Mouse (Mus musculus): ENCODE measurements around the gene 4930516K23Rik.

4930516K23Rik gene

DNA sequence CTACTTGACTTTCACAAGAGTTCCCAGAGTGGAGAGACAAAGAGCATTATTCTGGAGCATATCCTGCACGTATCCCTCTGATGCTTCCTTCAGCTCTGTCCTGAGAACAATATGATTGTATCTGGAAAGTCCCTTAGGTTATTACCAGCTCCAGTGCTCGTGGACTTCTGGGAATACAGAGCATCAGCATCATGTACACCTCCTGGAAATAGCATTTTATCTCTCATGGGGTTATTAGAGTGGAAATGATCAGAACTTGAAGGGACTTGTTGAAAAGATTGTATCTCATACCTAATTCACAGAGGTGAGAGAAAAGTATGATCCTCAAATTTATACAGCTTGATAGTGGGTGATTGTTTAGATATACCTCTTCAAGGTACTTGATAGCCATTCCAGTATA is at the start of gene 4930516K23Rik:
TSS of gene 4930516K23Rik (minus strand) at position 101 of the 400 bp plus-strand sequence.
- 49% methylated on average over 2 of the region's 2 CpGs for WGBS

DNA sequence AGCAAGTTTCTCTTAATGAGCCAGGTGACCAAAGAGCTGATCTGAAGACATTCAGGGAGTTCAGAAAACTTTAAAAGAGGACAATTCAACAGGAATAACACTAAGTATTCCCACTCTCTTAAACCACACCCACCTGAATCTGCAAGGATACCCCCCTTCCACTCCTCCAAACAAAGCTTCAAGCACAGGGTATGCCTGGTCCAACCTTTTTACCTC is 43.4 kb upstream of the 4930516K23Rik start, which contains the start of gene Olfr646:
TSS of gene Olfr646 (plus strand) at position 117 of the 216 bp plus-strand sequence.

DNA sequence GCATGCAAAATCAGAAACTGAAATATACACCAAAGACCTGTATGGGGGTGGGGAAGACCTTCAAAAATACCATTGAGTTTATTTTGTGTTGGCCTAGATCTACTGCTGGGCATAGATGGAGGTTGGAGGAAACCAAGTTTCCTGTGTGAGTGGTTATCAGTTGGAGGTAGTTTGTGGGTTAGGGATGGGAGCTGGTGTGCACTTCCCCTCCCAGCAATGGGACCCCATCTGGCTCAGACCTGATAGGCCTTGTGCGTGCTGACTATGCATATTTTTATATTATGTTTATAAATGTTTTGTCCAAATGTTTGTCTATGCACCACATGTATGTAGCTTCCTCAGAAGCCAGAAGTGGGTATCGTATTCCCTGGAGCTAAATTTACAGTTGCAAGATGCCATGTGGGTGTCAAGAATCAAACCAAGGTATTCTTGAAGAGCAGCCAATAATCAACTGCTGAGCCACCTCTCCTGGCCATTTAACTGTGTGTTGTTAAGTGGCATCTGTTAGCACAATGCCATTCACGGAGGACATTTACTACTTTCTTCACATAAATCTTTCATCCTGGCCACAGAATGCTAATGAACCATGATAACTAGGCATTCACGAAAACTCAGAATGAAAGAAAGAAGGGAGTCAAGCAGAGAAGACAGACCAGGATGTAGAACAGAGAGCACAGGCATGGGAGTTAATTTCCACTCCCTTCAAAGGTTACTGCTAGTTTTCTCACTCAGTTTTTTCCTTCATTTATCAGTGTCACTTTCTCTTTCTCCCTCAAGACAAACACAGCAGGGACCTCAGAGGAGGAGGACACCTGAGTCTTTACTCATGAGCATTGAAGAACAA is 42.9 kb upstream of the 4930516K23Rik start:
- 63% methylated on average over 4 of the region's 4 CpGs for WGBS

DNA sequence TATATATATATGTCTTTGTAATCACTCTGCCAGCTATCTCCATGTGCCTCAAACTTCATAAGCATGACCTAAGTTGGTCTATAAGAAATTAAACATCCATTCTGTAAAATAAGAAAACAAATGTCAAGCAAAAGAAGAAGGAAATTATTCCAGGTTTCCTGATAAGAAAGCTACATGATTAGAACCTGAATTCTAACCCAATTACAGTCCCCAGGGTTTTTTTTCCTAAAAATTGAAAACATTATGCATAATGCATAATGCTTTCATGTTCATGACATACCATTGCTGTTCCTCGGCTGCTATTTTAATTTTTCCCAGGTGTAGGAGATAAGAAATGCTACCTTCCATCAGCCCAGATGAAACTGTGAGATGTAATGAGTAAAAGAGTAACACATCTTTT is 24.1 kb upstream of the 4930516K23Rik start, which contains the start of gene Olfr645:
TSS of gene Olfr645 (minus strand) at position 101 of the 400 bp plus-strand sequence.
- 77% methylated on average over 1 of the region's 1 CpGs for WGBS

DNA sequence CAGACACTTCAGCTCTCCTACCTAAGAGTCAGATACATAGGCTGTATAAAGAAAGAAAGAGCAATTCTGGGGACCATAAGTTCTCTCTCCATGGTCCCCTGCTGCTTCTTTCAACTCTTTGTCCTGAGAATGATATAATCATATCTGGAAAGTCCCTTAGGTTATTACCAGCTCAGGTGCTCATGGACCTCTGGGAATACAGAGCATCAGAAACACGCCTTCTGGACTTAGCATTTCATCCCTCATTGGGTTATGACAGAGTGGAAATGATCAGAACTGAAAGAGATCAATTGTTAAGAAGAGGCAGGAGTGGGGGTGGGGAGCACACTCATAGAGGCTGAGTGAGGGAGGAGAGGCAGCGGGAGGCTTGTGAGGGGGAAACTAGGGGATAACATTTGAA is 10.5 kb upstream of the 4930516K23Rik start, which contains the start of gene Olfr644:
TSS of gene Olfr644 (minus strand) at position 101 of the 400 bp plus-strand sequence.
- WGBS, result 76% methylated on average over 2 of the region's 2 CpGs

DNA sequence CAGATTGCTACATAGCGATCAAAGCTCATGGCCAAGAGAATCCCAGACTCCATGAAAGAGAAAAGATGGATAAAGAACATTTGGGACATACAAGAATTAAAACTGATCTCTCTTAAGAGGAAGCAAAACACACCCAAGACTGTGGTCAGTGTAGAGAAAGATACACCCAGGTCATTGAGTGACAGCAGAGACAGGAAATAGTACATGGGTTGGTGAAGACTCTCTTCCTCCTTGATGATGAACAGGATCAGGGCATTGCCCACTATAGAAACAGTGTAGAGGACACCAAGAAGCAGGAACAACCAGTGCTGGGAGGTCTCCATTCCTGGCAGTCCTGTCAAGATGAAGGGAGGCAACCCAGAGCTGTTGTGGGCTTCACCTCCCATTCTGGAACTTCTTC is 2.0 kb downstream of the 4930516K23Rik start:
- WGBS, result 85% methylated on average over 1 of the region's 1 CpGs

DNA sequence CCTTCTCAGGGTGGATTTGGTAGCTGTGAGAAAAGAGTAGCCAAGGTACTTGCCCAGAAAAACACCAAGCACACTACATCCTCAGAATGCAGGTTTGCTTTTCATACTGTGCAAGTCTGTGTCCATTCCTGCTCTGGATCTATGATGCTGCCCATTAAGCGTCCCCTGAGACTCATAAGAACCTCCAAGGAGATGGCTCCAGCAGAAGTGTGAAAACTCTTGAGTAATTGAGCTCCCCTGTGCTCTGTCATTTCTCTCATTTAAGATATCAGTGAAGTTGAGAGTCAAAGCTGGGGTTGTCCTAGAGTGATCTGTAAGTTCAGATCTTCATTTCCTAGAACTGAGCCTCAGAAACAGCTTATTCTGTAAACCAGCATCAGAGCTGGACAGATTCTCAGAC is 8.7 kb downstream of the 4930516K23Rik start, which contains the start of gene Olfr642:
TSS of gene Olfr642 (minus strand) at position 101 of the 400 bp plus-strand sequence.
- 66% methylated on average over 1 of the region's 1 CpGs for WGBS

DNA sequence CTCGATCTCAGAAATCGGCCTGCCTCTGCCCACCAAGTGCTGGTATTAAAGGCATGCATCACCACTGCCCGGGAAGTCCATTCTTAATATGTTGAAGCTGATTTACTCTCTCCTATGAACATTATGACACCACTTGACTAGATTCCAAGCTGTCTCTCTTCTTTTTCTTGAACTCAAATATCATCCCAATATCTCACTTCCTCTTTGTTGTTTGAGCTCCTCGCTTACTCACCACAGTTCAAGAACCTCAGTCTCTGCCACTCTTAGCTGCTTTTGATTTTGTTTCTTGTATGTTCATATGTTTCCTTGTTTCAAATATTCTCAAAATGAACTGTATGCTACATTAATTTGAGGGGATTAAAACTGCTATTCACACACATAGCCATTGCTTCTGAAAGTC is 10.5 kb downstream of the 4930516K23Rik start:
- 92% methylated on average over 4 of the region's 4 CpGs for WGBS

DNA sequence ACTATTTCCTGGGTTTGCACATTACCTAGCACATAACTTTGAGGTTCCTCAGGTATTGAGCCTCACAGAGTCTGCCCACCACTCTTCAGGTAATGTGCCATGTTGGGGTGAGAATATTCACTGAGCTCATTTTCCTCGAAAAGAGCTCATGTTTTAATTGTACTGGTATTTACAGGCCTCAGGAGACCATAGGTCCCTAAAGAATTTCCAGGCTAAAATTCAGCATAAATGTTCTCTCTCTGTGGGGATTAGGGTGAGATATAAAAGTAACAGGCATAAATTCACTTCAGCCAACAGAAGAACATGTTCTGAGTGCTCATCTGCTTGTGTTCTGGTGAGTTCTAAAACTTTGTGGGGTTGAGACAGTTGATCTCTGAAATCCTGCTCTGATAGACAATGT is 26.1 kb downstream of the 4930516K23Rik start, which contains the start of gene Olfr641:
TSS of gene Olfr641 (plus strand) at position 301 of the 400 bp plus-strand sequence.
- 53% methylated on average over 1 of the region's 1 CpGs for WGBS

DNA sequence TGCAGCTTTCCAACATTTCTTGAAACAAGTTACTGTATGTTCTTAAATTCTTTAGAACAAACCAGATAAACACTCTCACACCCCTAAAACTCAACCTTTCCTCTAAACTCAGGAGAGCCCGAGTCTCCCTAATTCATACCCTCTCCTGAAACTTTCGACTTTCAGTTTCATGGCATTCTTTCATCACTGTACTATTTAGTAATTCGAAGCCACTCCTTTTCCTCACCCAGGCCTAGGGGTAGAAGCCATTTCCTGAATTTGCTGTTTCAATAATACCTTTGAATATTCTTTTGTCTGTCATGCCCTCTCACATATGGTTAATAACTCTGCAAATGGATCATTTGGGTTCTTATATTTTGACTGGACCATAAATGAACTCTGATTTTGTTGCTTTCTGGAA is 34.3 kb downstream of the 4930516K23Rik start:
- 83% methylated on average over 3 of the region's 3 CpGs for WGBS

DNA sequence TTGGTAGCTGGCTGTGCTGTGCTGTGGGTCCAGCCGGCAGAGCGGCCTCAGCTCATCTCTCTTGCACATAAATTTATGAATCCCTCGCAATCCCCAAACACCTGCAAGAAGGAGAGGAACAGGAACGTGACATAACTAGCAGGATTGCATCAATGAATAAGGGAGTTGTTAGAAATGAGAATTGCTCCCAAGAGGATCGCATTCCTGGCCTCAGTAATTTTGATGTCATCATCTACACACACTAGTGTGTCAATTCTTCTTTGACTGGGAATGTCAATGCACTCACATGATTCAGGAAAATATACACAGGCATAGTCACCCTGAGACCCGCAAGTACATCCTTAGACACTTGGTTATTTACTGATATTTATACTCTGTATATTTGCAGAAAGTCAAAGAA is 35.8 kb downstream of the 4930516K23Rik start, which contains the start of gene Olfr640:
TSS of gene Olfr640 (minus strand) at position 101 of the 400 bp plus-strand sequence.
- 87% methylated on average over 6 of the region's 6 CpGs for WGBS

DNA sequence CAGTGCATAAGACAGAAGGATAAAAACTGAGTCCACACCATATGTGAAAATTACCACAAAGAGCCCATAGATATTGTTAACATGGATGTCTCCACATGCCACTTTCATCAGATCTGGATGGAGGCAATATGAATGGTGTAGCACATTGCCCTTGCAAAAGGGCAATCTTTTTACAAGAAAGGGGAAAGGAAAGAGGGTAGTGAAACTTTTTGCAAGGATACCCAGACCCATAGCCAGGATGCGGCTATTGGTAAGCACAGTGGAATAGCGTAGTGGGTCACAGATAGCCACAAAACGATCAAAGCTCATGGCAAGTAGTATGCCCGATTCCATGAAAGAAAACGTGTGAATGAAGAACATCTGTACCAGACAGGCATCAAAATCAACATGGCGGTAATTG is 39.6 kb downstream of the 4930516K23Rik start:
- WGBS, result 92% methylated on average over 6 of the region's 6 CpGs

DNA sequence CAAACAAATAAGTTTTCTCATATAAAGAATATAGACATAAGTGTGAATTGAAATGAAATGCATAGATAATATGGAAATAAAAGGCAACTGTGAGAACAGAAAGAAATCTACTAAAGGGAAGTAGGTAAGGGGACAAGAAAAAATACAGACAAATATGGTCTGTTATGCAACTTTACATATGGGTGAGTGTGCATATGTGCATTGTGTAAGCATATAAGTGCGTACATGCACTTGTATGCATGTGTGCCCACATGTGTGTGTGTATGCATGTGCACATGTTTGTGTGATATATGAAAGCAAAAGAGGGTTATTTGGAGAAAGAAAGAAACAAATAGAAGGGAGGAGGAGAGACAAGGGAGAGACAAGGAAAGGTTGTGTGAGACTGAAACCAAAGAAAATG is 42.3 kb downstream of the 4930516K23Rik start:
- 84% methylated on average over 1 of the region's 1 CpGs for WGBS

DNA sequence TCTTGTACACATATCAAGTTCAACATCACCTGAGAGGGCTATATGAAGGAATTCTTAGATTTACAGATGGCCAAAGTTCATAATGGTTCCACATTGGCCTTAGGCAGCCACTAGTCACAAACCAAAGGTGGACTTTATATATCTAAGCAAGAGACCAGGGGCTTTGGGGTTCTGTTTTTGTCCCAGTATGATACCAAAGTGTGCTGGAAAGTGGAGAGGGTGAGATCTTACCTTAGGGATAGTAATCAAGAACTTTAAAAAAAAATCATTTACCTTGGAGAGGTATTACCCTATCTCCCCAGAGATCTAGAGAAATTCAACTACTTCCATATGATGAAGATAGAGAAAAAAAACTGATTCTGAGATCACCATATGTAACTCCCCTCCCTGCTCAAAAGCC is 44.0 kb downstream of the 4930516K23Rik start, which contains the start of gene Olfr639:
TSS of gene Olfr639 (minus strand) at position 101 of the 400 bp plus-strand sequence.

Data from cerebral cortex, adult 2 months (tissue).